Mouse (Mus musculus): Measurements from ENCODE around the gene Kcnk7.

DNA sequence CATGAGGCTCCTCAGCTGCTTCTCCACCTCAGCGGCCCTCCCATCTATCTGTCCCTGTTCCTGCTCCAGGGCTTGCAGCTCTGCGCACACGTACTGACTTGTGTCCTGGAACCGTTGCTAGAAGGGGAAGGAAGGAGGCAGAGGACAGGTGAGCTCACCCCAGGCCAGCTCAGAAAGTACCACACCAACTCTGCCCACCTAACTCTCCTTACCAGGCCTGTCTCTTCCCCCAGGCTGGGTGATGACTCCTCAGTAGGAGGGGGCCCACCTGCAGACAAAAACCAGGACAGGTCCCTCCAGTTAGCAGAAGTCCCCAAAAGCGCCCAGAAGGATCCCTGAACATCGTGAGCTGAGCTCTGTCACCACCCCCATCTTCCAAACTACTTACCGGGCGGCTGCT, 6.4 kb downstream of the Kcnk7 start:
- TF ChIP-seq CTCF (IDR thresholded peaks at IDR 0.05; ENCODE audit: borderline replicate concordance, control insufficient read depth, extremely low read depth, insufficient read depth, low read length, poor library complexity) = no peak
- TF ChIP-seq POLR2A (IDR thresholded peaks at IDR 0.05; ENCODE audit: control insufficient read depth, extremely low read depth, insufficient read depth, low read length, poor library complexity) = no peak

Measured in thymus, adult 2 months (tissue).